Comparison of ENCODE assay signal across 8 mouse cellular contexts in genomic region chr6:32479193-32479758, GRCm38 (mm10).
DNase-seq lines count a peak whose midpoint lies in the region; ATAC-seq lines count a peak whose summit lies in the region.

No protein-coding gene starts in this region.

- ATAC-seq in heart, embryonic 15.5 days (replicated peaks; ENCODE audit: insufficient number of reproducible peaks, insufficient read depth, low FRiP score, low read depth) = peak; percentile 92
- peak; percentile 51; the same call in 1 of the 2 replicates for ATAC-seq in lung, embryonic 15.5 days (ENCODE audit: borderline replicate concordance, extremely low read depth, low FRiP score, low TSS enrichment)

- peaks cover 90% of the 10 kb centered on the region for H3K4me1 ChIP-seq in heart, embryonic 15.5 days (replicated peaks)
- H3K4me1 ChIP-seq in lung, embryonic 15.5 days = peaks cover 13% of the 10 kb centered on the region

- H3K4me2 ChIP-seq in heart, embryonic 15.5 days = peak overlapping the region; percentile 36
- no peak overlapping the region for H3K4me2 ChIP-seq in lung, embryonic 15.5 days

- H3K9me3 ChIP-seq in heart, embryonic 15.5 days (replicated peaks) = no peaks in the 10 kb centered on the region
- H3K9me3 ChIP-seq in lung, embryonic 15.5 days = no peaks in the 10 kb centered on the region

- H3K36me3 ChIP-seq in heart, embryonic 15.5 days = no peaks in the 10 kb centered on the region
- no peaks in the 10 kb centered on the region for H3K36me3 ChIP-seq in lung, embryonic 15.5 days

- no peak overlapping the region for H3K4me3 ChIP-seq in heart, embryonic 15.5 days
- no peak overlapping the region for H3K4me3 ChIP-seq in lung, embryonic 15.5 days

- peak; percentile 24 for DNase-seq in 416B (ENCODE audit: low read depth)
- DNase-seq in adrenal gland, postnatal 10 days = peak; percentile 79
- DNase-seq in embryo, embryonic 9.5 days (ENCODE audit: extremely low spot score) = peak; percentile 67
- DNase-seq in layer of hippocampus, adult 9-11 months = peak; percentile 85
- DNase-seq in retina, embryonic 14.5 days (ENCODE audit: low spot score) = peak; percentile 66
- DNase-seq in spleen, adult 12 weeks (ENCODE audit: low spot score) = no peak

- peak overlapping the region; percentile 93 for H3K27ac ChIP-seq in heart, embryonic 15.5 days
- peak overlapping the region; percentile 7 for H3K27ac ChIP-seq in lung, embryonic 15.5 days

- WGBS in heart, embryonic 15.5 days = 3% methylated on average over 2 of the region's 2 CpGs
- 17% methylated on average over 2 of the region's 2 CpGs for WGBS in lung, embryonic 15.5 days

- 0 out of 2 replicates have a peak overlapping the region, but pooled peaks have one; percentile 5 for H3K9ac ChIP-seq in heart, embryonic 15.5 days
- H3K9ac ChIP-seq in lung, embryonic 15.5 days = no peak overlapping the region

- H3K27me3 ChIP-seq in heart, embryonic 15.5 days = no peaks in the 10 kb centered on the region
- H3K27me3 ChIP-seq in lung, embryonic 15.5 days = no peaks in the 10 kb centered on the region
